Mouse (Mus musculus) testis, postnatal 10 days (tissue): Measurements from ENCODE around the gene Lrrc1.

Source experiments
- DNase-seq: peaks from one replicate; pipeline ENCODE4 v3.0.0; 2021; ENCODE audit warnings: low spot score

Gene Lrrc1

DNA sequence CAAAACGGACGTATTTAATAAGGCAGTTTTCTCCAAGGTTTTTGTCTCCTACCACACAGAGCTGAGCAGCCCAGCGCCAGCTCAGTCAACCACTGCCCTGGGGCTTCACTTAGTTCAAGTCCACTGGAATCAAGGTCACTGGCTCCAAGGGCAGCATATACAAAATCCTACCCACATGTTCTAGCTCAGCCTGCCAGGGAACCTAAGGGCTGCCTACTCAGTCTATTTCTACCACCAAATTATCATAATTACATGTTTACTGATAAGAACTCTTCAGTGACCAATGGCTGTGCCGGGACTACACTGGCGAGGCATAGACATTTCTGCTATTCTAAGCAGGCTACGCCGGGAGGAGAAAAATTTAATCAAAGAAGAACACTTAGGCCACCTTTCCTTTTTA, 80.8 kb downstream of the Lrrc1 start:
- DNase-seq, result no peak

DNA sequence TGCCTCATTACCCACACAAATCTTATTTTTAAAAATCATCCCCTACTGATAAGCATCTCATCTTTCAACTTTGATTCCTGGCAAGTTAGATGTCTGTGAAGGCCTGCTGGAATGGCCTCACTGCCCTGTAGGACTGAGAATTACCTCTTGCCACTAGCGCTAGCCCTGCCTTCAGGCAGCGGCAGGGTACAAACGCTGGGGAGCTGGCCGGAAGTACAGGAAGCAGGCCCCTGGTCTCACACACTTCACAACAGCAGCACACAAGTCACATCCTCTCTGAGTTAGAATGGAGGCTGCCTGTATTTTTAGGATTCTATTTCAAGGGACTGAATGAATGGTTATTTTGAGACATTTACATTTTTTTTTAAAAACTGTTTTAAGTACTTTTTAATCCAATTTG, 81.5 kb downstream of the Lrrc1 start:
- DNase-seq, result no peak

GRCm38 (mm10) chr9:77461371-77461915, 83.2 kb downstream of the Lrrc1 start:
- no peak for DNase-seq

GRCm38 (mm10) chr9:77460408-77460807, 84.3 kb downstream of the Lrrc1 start:
- no peak for DNase-seq

- DNase-seq, result no peak
Observed at GRCm38 (mm10) chr9:77459365-77459764, 85.3 kb downstream of the Lrrc1 start.

GRCm38 (mm10) chr9:77456169-77456826, 88.4 kb downstream of the Lrrc1 start:
- DNase-seq, result no peak

DNA sequence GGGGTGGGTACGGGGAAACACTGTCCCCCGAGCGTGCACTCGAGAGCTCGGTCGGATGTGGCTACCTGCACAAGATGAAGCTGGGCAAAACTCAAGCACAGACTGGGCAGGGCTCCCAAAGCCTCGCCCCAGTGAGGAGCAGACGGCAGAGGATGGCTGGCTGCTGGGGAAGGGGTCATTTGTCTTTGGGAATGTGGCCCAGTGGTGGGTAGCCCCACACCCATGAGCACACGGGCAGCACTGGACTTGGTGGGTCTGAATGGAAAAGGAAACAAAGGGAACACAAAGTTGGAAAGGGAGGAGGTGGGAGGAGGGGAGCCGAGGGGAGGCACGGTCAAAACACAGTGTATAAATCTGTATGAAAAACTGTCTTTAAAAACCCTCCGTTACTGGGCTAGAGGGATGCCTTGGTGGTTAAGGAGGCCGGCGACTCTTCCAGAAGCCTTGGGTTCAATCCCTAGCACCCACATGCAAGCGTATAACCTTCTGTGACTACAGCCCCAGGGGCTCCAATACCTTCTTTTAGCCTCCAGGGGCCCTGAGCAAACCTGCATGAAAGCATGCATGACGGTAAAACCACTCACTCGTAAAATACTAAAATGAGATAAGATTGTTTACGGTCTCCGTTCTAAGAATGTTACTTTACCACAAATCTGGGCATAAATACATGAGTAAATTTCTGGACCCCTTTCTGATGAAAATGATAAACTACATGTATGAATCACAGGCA, 89.1 kb downstream of the Lrrc1 start:
- no peak for DNase-seq

GRCm38 (mm10) chr9:77452046-77452807, 92.4 kb downstream of the Lrrc1 start:
- no peak for DNase-seq

- DNase-seq, result no peak
Observed at GRCm38 (mm10) chr9:77450447-77450846, 94.2 kb downstream of the Lrrc1 start.

GRCm38 (mm10) chr9:77444876-77445275, 99.8 kb downstream of the Lrrc1 start:
- DNase-seq, result no peak

- no peak for DNase-seq
Observed at GRCm38 (mm10) chr9:77439371-77439770, 105.3 kb downstream of the Lrrc1 start.

DNA sequence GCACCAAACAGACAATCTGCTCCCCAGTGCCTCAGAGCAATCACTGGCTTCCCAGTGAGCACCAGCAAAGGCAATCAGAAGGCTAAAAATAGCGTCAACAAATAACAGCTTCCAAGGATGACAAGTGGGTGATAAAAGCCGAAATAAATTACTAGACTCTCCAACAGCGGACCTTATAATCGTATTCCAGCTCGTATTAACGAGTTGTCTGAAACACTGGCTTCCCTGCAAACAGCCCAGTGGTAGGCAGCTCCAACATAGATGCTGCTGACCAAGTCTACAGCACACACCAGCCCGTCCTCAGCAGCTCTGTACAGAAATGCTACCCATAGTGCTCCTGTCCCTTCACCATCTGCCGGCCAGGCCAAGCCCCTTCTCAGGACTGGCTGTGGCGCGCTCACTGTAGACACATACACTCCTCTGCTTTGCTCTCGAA, 105.8 kb downstream of the Lrrc1 start:
- DNase-seq, result no peak

- DNase-seq, result no peak
Observed at GRCm38 (mm10) chr9:77437131-77437530, 107.5 kb downstream of the Lrrc1 start.

- no peak for DNase-seq
Observed at GRCm38 (mm10) chr9:77434965-77435364, 109.7 kb downstream of the Lrrc1 start.

DNA sequence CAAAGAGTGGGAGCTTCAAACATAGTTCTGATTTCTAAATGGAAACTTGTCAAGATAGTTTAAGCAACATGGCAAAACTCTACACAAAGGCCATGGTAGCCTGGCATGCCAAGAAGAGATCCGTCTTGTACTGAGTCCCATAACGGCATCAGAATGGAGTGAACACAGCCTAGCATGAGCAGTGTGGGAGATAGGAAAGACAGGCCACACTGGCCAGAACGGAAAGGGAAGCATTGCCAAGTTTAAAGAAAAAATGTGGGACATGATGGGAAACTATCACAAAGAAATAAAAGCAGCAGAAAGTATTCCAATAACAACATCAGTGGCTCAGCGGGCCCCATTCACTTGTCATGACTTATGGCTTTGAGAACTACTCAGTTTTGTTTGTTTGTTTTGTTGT, 111.2 kb downstream of the Lrrc1 start:
- no peak for DNase-seq

- DNase-seq, result no peak
Observed at GRCm38 (mm10) chr9:77432030-77432429, 112.6 kb downstream of the Lrrc1 start.

GRCm38 (mm10) chr9:77430413-77431087, 114.1 kb downstream of the Lrrc1 start:
- DNase-seq, result no peak

- no peak for DNase-seq
Observed at GRCm38 (mm10) chr9:77429230-77430015, 115.2 kb downstream of the Lrrc1 start.

- no peak for DNase-seq
Observed at GRCm38 (mm10) chr9:77428748-77429140, 115.9 kb downstream of the Lrrc1 start.

DNA sequence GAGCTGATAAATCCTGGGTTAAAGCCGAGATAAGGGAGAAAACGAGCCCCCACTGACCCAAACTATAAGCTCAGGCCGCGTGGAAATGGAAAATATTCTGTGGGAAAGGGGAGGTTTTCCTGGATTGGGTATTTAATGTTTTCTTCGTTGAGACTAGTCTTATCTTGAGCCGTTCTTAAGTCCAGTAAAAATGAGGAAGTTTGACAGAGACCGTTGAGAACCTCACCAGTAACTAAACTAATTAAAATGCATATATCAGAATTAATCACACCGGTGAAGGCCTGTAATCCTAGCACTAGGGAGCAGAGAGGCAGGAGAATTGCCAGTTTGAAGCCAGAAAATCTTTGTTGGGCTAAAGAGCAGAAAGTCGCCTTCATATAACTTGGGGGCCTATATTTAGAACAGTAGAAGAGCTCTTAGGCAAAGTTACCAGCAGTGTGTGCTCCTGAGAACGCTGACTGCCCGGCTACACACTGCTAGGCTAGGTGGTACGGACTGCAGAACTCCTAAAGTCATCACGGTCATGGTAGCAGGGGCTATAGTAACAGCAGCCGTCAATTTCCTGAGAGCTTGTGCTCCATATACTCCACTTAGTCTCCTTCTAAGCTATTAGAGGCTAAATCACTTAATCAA, 116.4 kb downstream of the Lrrc1 start:
- DNase-seq, result no peak
